Mouse (Mus musculus) myocyte (in vitro differentiated cells): ENCODE measurements around the gene Dnmt1.

Experiments
- CEBPB ChIP-seq: IDR thresholded peaks from 2 replicates; pipeline ENCODE4 v1.6.1; 2011; ENCODE audit warnings: mild to moderate bottlenecking, moderate library complexity; ENCODE audit not compliant: poor library complexity, insufficient read depth, severe bottlenecking
- E2F4 ChIP-seq: IDR thresholded peaks from one replicate; pipeline ENCODE4 v1.6.1; 2011; ENCODE audit warnings: mild to moderate bottlenecking, control low read depth, moderate library complexity; ENCODE audit not compliant: insufficient read depth
- MAX ChIP-seq: IDR thresholded peaks from one replicate; pipeline ENCODE4 v1.6.1; 2011; ENCODE audit warnings: low read depth, mild to moderate bottlenecking, control low read depth
- MYOD1 ChIP-seq, 3 experiments: IDR thresholded peaks; one replicate each; pipeline ENCODE4 v1.6.1; 2011; ENCODE audit warnings: control low read depth in 2 of 3, low read depth in 2 of 3, mild to moderate bottlenecking in 2 of 3, moderate library complexity in 1 of 3; ENCODE audit not compliant: insufficient read length in 2 of 3, control insufficient read depth in 1 of 3
- MYOG ChIP-seq, 3 experiments: IDR thresholded peaks; one replicate each; pipeline ENCODE4 v1.6.1; 2011; ENCODE audit warnings: control low read depth in 2 of 3, low read depth in 2 of 3, mild to moderate bottlenecking in 2 of 3; ENCODE audit not compliant: insufficient read length in 2 of 3, control insufficient read depth in 1 of 3, insufficient read depth in 1 of 3
- POLR2A ChIP-seq: IDR thresholded peaks from one replicate; pipeline ENCODE4 v1.6.1; 2011; ENCODE audit warnings: low read depth, mild to moderate bottlenecking, control low read depth, moderate library complexity; ENCODE audit not compliant: insufficient read length
- POLR2AphosphoS2 ChIP-seq: IDR thresholded peaks from one replicate; pipeline ENCODE4 v1.6.1; 2011; ENCODE audit warnings: low read depth, control low read depth; ENCODE audit not compliant: insufficient read length
- REST ChIP-seq: IDR thresholded peaks from one replicate; pipeline ENCODE4 v1.6.1; 2011; ENCODE audit warnings: mild to moderate bottlenecking, control low read depth, moderate library complexity; ENCODE audit not compliant: insufficient read depth, insufficient read length
- SRF ChIP-seq: IDR thresholded peaks from one replicate; pipeline ENCODE4 v1.6.1; 2011; ENCODE audit warnings: low read depth; ENCODE audit not compliant: control insufficient read depth, insufficient read length
- TCF12 ChIP-seq: IDR thresholded peaks from one replicate; pipeline ENCODE4 v1.6.1; 2011; ENCODE audit warnings: mild to moderate bottlenecking, control low read depth; ENCODE audit not compliant: poor library complexity, insufficient read depth, severe bottlenecking
- TCF3 ChIP-seq: IDR thresholded peaks from one replicate; pipeline ENCODE4 v1.6.1; 2011; ENCODE audit warnings: low read depth, control low read depth; ENCODE audit not compliant: insufficient read length
- USF1 ChIP-seq: IDR thresholded peaks from one replicate; pipeline ENCODE4 v1.6.1; 2011; ENCODE audit warnings: low read depth, mild to moderate bottlenecking, control low read depth, moderate library complexity

DNA sequence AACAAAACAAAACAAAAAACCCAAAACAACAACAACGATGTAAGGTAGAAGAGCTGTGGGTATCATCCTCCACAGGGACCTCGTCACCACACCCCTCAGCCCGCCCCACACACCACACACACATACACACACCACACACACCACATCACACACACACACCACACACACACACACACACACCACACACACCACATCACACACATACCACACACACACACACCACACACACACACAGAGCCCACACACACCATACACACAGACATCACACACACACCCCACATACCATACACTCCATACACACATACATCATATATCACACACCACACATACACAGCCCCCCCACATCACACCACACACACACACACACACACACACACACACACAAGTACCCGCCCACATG lies 31.9 kb upstream of the Dnmt1 start:
- TF ChIP-seq USF1: no peak
- TF ChIP-seq TCF12: no peak
- no peak for TF ChIP-seq POLR2A
- no peak for TF ChIP-seq MAX
- TF ChIP-seq TCF3: no peak
- no peak for TF ChIP-seq CEBPB
- no peak for TF ChIP-seq POLR2AphosphoS2
- TF ChIP-seq E2F4: no peak
- TF ChIP-seq MYOD1 (IDR thresholded peaks at IDR 0.05; ENCODE audit: control insufficient read depth in 1 of 3, insufficient read length in 2 of 3, low read depth in 2 of 3): no peak
- no peak for TF ChIP-seq MYOG (IDR thresholded peaks at IDR 0.05; ENCODE audit: control insufficient read depth in 1 of 3, insufficient read depth in 1 of 3, insufficient read length in 2 of 3, low read depth in 2 of 3)
- no peak for TF ChIP-seq REST
- no peak for TF ChIP-seq SRF
